Mouse (Mus musculus): ENCODE data around the gene Flt3l. TPM values are rescaled to one million over a fixed set of nuclear protein-coding genes. Genes with fewer than 3 reads are reported as not detected.

The Flt3l gene
- polyA plus RNA-seq, 1 experiment from 2014 or later = 5.1 TPM

- H3K4me1 ChIP-seq (ENCODE audit: insufficient read depth, low read depth, low read length) = no peaks in the 10 kb centered on the region
- no peak overlapping the region for H3K4me3 ChIP-seq (ENCODE audit: low read depth, low read length)
- no peaks in the 10 kb centered on the region for H3K9me3 ChIP-seq (ENCODE audit: low read length)
- no peak overlapping the region; the same call in 1 of the 2 replicates for H3K27ac ChIP-seq (ENCODE audit: low read length)
- no peak for DNase-seq (ENCODE audit: low spot score)
- H3K36me3 ChIP-seq (ENCODE audit: insufficient read depth, low read length) = 0 out of 2 replicates have a peak, but pooled peaks cover 9% of the 10 kb centered on the region
- WGBS = 52% methylated on average over 4 of the region's 4 CpGs
- no peak overlapping the region for H3K4me2 ChIP-seq (replicated peaks; ENCODE audit: low read depth, low read length)
- H3K27me3 ChIP-seq (replicated peaks; ENCODE audit: insufficient read depth, low read length) = no peaks in the 10 kb centered on the region
- H3K9ac ChIP-seq (replicated peaks; ENCODE audit: low read depth) = no peak overlapping the region
- no peak for TF ChIP-seq EP300 (IDR thresholded peaks at IDR 0.05)
- no peak for TF ChIP-seq CTCF (IDR thresholded peaks at IDR 0.05)
- ATAC-seq = no peak
These were observed 14.1 kb upstream of the Flt3l start for GRCm38 (mm10) chr7:45150321-45150720.

- Histone ChIP-seq H3K27ac (ENCODE audit: low read length) (no peak overlapping the region), H3K4me1 (ENCODE audit: insufficient read depth, low read depth, low read length) (no peaks in the 10 kb centered on the region), H3K27me3 (replicated peaks; ENCODE audit: insufficient read depth, low read length) (no peaks in the 10 kb centered on the region), H3K36me3 (ENCODE audit: insufficient read depth, low read length) (0 out of 2 replicates have a peak, but pooled peaks cover 12% of the 10 kb centered on the region), H3K4me2 (replicated peaks; ENCODE audit: low read depth, low read length) (no peak overlapping the region), H3K4me3 (ENCODE audit: low read depth, low read length) (no peak overlapping the region), H3K9ac (replicated peaks; ENCODE audit: low read depth) (no peak overlapping the region), H3K9me3 (ENCODE audit: low read length) (no peaks in the 10 kb centered on the region)
- TF ChIP-seq EP300 (IDR thresholded peaks at IDR 0.05) = no peak
- TF ChIP-seq CTCF (IDR thresholded peaks at IDR 0.05) = no peak
- WGBS = 62% methylated on average over 6 of the region's 6 CpGs
- ATAC-seq (no peak), DNase-seq (ENCODE audit: low spot score) (peak; percentile 28)
These were observed 13.3 kb upstream of the Flt3l start for GRCm38 (mm10) chr7:45149545-45149944.

GRCm38 (mm10) chr7:45148534-45149098 lies 12.4 kb upstream of the Flt3l start:
- no peak overlapping the region for H3K4me2 ChIP-seq (replicated peaks; ENCODE audit: low read depth, low read length)
- H3K9me3 ChIP-seq (ENCODE audit: low read length) = no peaks in the 10 kb centered on the region
- no peaks in the 10 kb centered on the region for H3K27me3 ChIP-seq (replicated peaks; ENCODE audit: insufficient read depth, low read length)
- 45% methylated on average over 4 of the region's 4 CpGs for WGBS
- no peak overlapping the region for H3K27ac ChIP-seq (ENCODE audit: low read length)
- H3K4me3 ChIP-seq (ENCODE audit: low read depth, low read length) = no peak overlapping the region
- ATAC-seq (no peak), DNase-seq (ENCODE audit: low spot score) (no peak)
- H3K36me3 ChIP-seq (ENCODE audit: insufficient read depth, low read length) = 0 out of 2 replicates have a peak, but pooled peaks cover 12% of the 10 kb centered on the region
- no peak for TF ChIP-seq CTCF (IDR thresholded peaks at IDR 0.05)
- no peak for TF ChIP-seq EP300 (IDR thresholded peaks at IDR 0.05)
- no peaks in the 10 kb centered on the region for H3K4me1 ChIP-seq (ENCODE audit: insufficient read depth, low read depth, low read length)
- no peak overlapping the region for H3K9ac ChIP-seq (replicated peaks; ENCODE audit: low read depth)

- ATAC-seq (no peak), DNase-seq (ENCODE audit: low spot score) (no peak)
- H3K9ac ChIP-seq (replicated peaks; ENCODE audit: low read depth) = no peak overlapping the region
- no peak overlapping the region for H3K4me2 ChIP-seq (replicated peaks; ENCODE audit: low read depth, low read length)
- no peaks in the 10 kb centered on the region for H3K9me3 ChIP-seq (ENCODE audit: low read length)
- 66% methylated on average over 11 of the region's 11 CpGs for WGBS
- no peaks in the 10 kb centered on the region for H3K27me3 ChIP-seq (replicated peaks; ENCODE audit: insufficient read depth, low read length)
- no peak overlapping the region for H3K4me3 ChIP-seq (ENCODE audit: low read depth, low read length)
- no peak for TF ChIP-seq EP300 (IDR thresholded peaks at IDR 0.05)
- no peak for TF ChIP-seq CTCF (IDR thresholded peaks at IDR 0.05)
- 0 out of 2 replicates have a peak, but pooled peaks cover 12% of the 10 kb centered on the region for H3K36me3 ChIP-seq (ENCODE audit: insufficient read depth, low read length)
- H3K4me1 ChIP-seq (ENCODE audit: insufficient read depth, low read depth, low read length) = no peaks in the 10 kb centered on the region
- no peak overlapping the region for H3K27ac ChIP-seq (ENCODE audit: low read length)
These were observed 11.7 kb upstream of the Flt3l start for GRCm38 (mm10) chr7:45147899-45148298.

DNA sequence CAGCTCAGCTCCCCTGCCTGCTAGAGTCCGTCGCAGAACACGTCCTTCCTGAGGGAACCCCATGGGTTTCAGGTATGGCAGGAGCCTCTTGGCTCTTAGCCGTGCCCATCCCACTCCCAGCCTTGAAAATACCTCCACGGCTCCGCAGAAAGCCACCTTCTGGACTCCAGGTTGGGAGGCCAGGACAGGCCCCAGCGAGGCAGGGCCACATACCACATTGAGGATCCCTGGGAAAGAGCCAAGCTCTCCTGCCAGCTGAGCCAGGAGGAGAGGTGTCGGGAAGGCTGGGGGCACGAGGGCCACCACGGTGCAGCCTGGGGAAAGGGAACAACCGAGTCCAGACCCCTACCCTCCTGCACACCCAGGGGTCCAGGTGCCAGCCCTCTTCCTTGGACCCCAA lies 11.0 kb upstream of the Flt3l start:
- Histone ChIP-seq H3K9ac (replicated peaks; ENCODE audit: low read depth) (no peak overlapping the region), H3K4me3 (ENCODE audit: low read depth, low read length) (no peak overlapping the region), H3K4me1 (ENCODE audit: insufficient read depth, low read depth, low read length) (no peaks in the 10 kb centered on the region), H3K27me3 (replicated peaks; ENCODE audit: insufficient read depth, low read length) (no peaks in the 10 kb centered on the region), H3K27ac (ENCODE audit: low read length) (no peak overlapping the region), H3K4me2 (replicated peaks; ENCODE audit: low read depth, low read length) (no peak overlapping the region), H3K9me3 (ENCODE audit: low read length) (no peaks in the 10 kb centered on the region), H3K36me3 (ENCODE audit: insufficient read depth, low read length) (0 out of 2 replicates have a peak, but pooled peaks cover 12% of the 10 kb centered on the region)
- no peak for DNase-seq (ENCODE audit: low spot score)
- ATAC-seq = no peak
- WGBS = 90% methylated on average over 11 of the region's 11 CpGs
- TF ChIP-seq CTCF (IDR thresholded peaks at IDR 0.05) (no peak), EP300 (IDR thresholded peaks at IDR 0.05) (no peak)

- H3K36me3 ChIP-seq (ENCODE audit: insufficient read depth, low read length) = 0 out of 2 replicates have a peak, but pooled peaks cover 12% of the 10 kb centered on the region
- TF ChIP-seq EP300 (IDR thresholded peaks at IDR 0.05) (no peak), CTCF (IDR thresholded peaks at IDR 0.05) (no peak)
- no peak overlapping the region for H3K4me2 ChIP-seq (replicated peaks; ENCODE audit: low read depth, low read length)
- H3K4me1 ChIP-seq (ENCODE audit: insufficient read depth, low read depth, low read length) = no peaks in the 10 kb centered on the region
- no peak overlapping the region for H3K4me3 ChIP-seq (ENCODE audit: low read depth, low read length)
- H3K9me3 ChIP-seq (ENCODE audit: low read length) = no peaks in the 10 kb centered on the region
- no peak overlapping the region for H3K27ac ChIP-seq (ENCODE audit: low read length)
- 93% methylated on average over 8 of the region's 8 CpGs for WGBS
- DNase-seq (ENCODE audit: low spot score) (no peak), ATAC-seq (no peak)
- no peak overlapping the region for H3K9ac ChIP-seq (replicated peaks; ENCODE audit: low read depth)
- no peaks in the 10 kb centered on the region for H3K27me3 ChIP-seq (replicated peaks; ENCODE audit: insufficient read depth, low read length)
These were observed 9.2 kb upstream of the Flt3l start for GRCm38 (mm10) chr7:45145460-45145859.

Measured in lung, postnatal 0 days (tissue).